ENCODE assay signal across 31 mouse cellular contexts in the genomic region with DNA sequence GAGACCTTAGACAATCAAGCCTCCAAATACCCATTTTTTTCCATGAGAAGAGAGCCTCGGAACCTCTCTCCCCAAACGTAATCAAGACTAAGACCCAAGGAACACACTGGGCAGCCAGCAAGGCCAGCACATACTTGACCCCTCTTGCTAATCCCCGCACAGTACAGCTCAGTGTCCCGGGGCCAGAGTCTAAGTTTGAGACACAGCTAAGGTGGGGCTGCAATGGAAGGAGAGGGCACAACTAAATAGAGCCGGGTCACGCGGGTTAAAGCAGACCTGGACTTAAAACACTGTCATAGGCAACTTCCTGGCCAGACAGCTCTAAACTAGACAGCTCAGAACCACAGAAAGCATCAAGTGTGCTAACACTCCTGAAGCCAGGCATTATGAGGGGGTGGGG.
"Had no signal": no experiment of that assay in that cellular context is flagged by ENCODE, and none has a peak within 500 bp of the region (broad histone marks: within the 10 kb centered on the region; RNA-seq: fewer than 3 reads in every experiment).

No protein-coding gene starts in this region.

- ATAC-seq: liver, embryonic 12.5 days; liver, postnatal 0 days; lung, postnatal 0 days; midbrain, embryonic 13.5 days; midbrain, embryonic 15.5 days; midbrain, embryonic 16.5 days had no signal

- H3K27ac ChIP-seq: limb, embryonic 10.5 days; limb, embryonic 12.5 days; limb, embryonic 13.5 days; limb, embryonic 15.5 days; liver, embryonic 12.5 days; liver, embryonic 14.5 days; liver, embryonic 15.5 days; lung, embryonic 15.5 days; macrophage; midbrain, embryonic 10.5 days; midbrain, embryonic 12.5 days; midbrain, embryonic 13.5 days; midbrain, embryonic 15.5 days had no signal

- H3K4me2 ChIP-seq: limb, embryonic 12.5 days; limb, embryonic 13.5 days; limb, embryonic 15.5 days; liver, embryonic 11.5 days; liver, embryonic 12.5 days; liver, embryonic 13.5 days; liver, embryonic 15.5 days; lung, embryonic 14.5 days; lung, embryonic 15.5 days; midbrain, embryonic 11.5 days; midbrain, embryonic 12.5 days; midbrain, embryonic 13.5 days; midbrain, embryonic 15.5 days had no signal

- H3K4me3 ChIP-seq: limb, embryonic 10.5 days; limb, embryonic 12.5 days; limb, embryonic 13.5 days; limb, embryonic 15.5 days; liver, embryonic 12.5 days; liver, embryonic 13.5 days; liver, embryonic 15.5 days; lung, embryonic 15.5 days; megakaryocyte, embryonic 14.5 days; midbrain, embryonic 10.5 days; midbrain, embryonic 12.5 days; midbrain, embryonic 13.5 days; midbrain, embryonic 15.5 days; myocyte had no signal

- H3K36me3 ChIP-seq: midbrain, embryonic 15.5 days had no signal

- H3K9me3 ChIP-seq: limb, embryonic 10.5 days; limb, embryonic 12.5 days; limb, embryonic 13.5 days; limb, embryonic 15.5 days; liver, embryonic 12.5 days; liver, embryonic 13.5 days; liver, embryonic 15.5 days; lung, embryonic 15.5 days; megakaryocyte, embryonic 14.5 days; midbrain, embryonic 10.5 days; midbrain, embryonic 12.5 days; midbrain, embryonic 13.5 days; midbrain, embryonic 15.5 days had no signal

- H3K4me1 ChIP-seq: limb, embryonic 12.5 days; limb, embryonic 15.5 days; lung, embryonic 15.5 days; midbrain, embryonic 15.5 days had no signal

- H3K9ac ChIP-seq: limb, embryonic 12.5 days; limb, embryonic 13.5 days; limb, embryonic 15.5 days; liver, embryonic 12.5 days; liver, embryonic 13.5 days; liver, embryonic 14.5 days; liver, embryonic 15.5 days; liver, postnatal 0 days; lung, embryonic 14.5 days; lung, embryonic 15.5 days; midbrain, embryonic 12.5 days; midbrain, embryonic 13.5 days; midbrain, embryonic 15.5 days had no signal

- DNase-seq: left cerebral cortex, postnatal 4 days; liver; liver, embryonic 13.5 days; liver, postnatal 0 days; lung, adult 18-20 months; lung, adult 2 months; lung, embryonic 14.5 days; lung, postnatal 10 days; lung, postnatal 14 days; lung, postnatal 36 days; lung, postnatal 4 days; midbrain, embryonic 14.5 days had no signal

- H3K27me3 ChIP-seq: limb, embryonic 12.5 days; limb, embryonic 13.5 days; limb, embryonic 15.5 days; liver, embryonic 12.5 days; liver, embryonic 13.5 days; liver, embryonic 15.5 days; lung, embryonic 15.5 days; megakaryocyte, embryonic 14.5 days; midbrain, embryonic 12.5 days; midbrain, embryonic 13.5 days; midbrain, embryonic 15.5 days had no signal
